Mouse (Mus musculus) neural tube, embryonic 11.5 days (tissue): ENCODE results near the gene Drd1. TPM values are rescaled to one million over a fixed set of nuclear protein-coding genes. Genes with fewer than 3 reads are reported as not detected.

Source experiments
- ATAC-seq: fragments of 200-750 bp; cut with Nextera tagmentation; 2 replicates; pipeline ENCODE4 v1.8.0; 2017; ENCODE audit warnings: moderate number of reproducible peaks, mild to moderate bottlenecking, moderate TSS enrichment, moderate library complexity; ENCODE audit not compliant: insufficient read depth, low FRiP score, low TSS enrichment
- DNase-seq: peaks from one replicate; pipeline ENCODE4 v3.0.0-alpha.2; 2015; ENCODE audit warnings: low spot score
- H3K27ac ChIP-seq: fragments of 300-500 bp; sonication (generic); 2 replicates; pipeline ENCODE4 v1.5.1; 2014; ENCODE audit warnings: low read depth, mild to moderate bottlenecking, low read length
- H3K27me3 ChIP-seq: fragments of 300-500 bp; sonication (generic); 2 replicates; pipeline ENCODE4 v1.6.1; 2014; ENCODE audit warnings: mild to moderate bottlenecking, low read length, mixed read lengths; ENCODE audit not compliant: control insufficient read depth, insufficient read depth
- H3K36me3 ChIP-seq: fragments of 300-500 bp; sonication (generic); 2 replicates; pipeline ENCODE4 v1.6.1; 2014; ENCODE audit warnings: mild to moderate bottlenecking, low read length, moderate library complexity, mixed read lengths; ENCODE audit not compliant: control insufficient read depth, insufficient read depth
- H3K4me1 ChIP-seq: fragments of 300-500 bp; sonication (generic); 2 replicates; pipeline ENCODE4 v1.6.1; 2014; ENCODE audit warnings: low read length, mixed read lengths; ENCODE audit not compliant: control insufficient read depth, insufficient read depth
- H3K4me2 ChIP-seq: fragments of 300-500 bp; sonication (generic); 2 replicates; pipeline ENCODE4 v1.6.1; 2014; ENCODE audit warnings: low read depth, mild to moderate bottlenecking, moderate library complexity
- H3K4me3 ChIP-seq: fragments of 300-500 bp; sonication (generic); 2 replicates; pipeline ENCODE4 v1.5.1; 2014; ENCODE audit warnings: low read depth, low read length
- H3K9ac ChIP-seq: fragments of 300-500 bp; sonication (generic); 2 replicates; pipeline ENCODE4 v1.6.1; 2014; ENCODE audit warnings: mild to moderate bottlenecking, low read length
- H3K9me3 ChIP-seq: fragments of 300-500 bp; sonication (generic); 2 replicates; pipeline ENCODE4 v1.6.1; 2016; ENCODE audit warnings: low read length; ENCODE audit not compliant: control insufficient read depth
- WGBS: fragments of 180-500 bp; shearing (Covaris S2); extraction: QIAGEN DNeasy Blood & Tissue Kit; methylation state at CpG from one replicate; pipeline ENCODE4 v1.1.7; 2014; 5-methylcytosine and 5-hydroxymethylcytosine counted together
- polyA plus RNA-seq: library from polyadenylated mRNA; unstranded; fragments of >200 nt; fragmentation: Nextera tagmentation; extraction: Ambion mirVana; gene quantifications from 2 replicates; pipeline ENCODE4 v1.2.1, GENCODE M21; 2014

Drd1 gene
- polyA plus RNA-seq, 1 experiment from 2014 or later: 0.73 TPM

DNA sequence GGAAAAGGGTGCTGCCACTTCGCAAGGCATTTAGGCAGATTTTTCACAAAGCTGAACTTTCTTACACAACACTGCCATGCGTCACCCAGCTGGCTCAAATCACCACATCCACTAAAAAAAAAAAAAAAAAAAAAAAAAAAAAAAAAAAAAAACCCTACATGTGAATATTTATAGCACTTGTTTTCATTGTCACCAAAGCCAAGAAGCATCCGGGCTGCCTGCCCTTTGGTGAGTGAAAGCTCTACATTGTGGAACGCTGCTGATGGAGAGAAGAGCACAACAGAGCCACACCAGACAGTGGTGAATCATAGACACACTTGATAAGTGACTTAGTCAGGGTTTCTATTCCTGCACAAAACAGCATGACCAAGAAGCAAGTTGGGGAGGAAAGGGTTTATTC lies 17.6 kb downstream of the Drd1 start:
- DNase-seq: no peak
- WGBS: 85% methylated on average over 4 of the region's 4 CpGs

GRCm38 (mm10) chr13:54035541-54035940 lies 20.0 kb downstream of the Drd1 start:
- H3K36me3 ChIP-seq: no peaks in the 10 kb centered on the region
- no peak overlapping the region for H3K27ac ChIP-seq
- no peak for ATAC-seq
- no peak overlapping the region for H3K4me3 ChIP-seq
- no peak for DNase-seq
- no peaks in the 10 kb centered on the region for H3K4me1 ChIP-seq
- 74% methylated on average over 1 of the region's 1 CpGs for WGBS
- H3K27me3 ChIP-seq: no peaks in the 10 kb centered on the region
- no peak overlapping the region for H3K9ac ChIP-seq
- H3K9me3 ChIP-seq: no peaks in the 10 kb centered on the region
- no peak overlapping the region for H3K4me2 ChIP-seq

More for the DNA sequence above, 17.6 kb downstream of the Drd1 start:
- no peak for ATAC-seq
- Histone ChIP-seq H3K36me3 (no peaks in the 10 kb centered on the region), H3K4me1 (no peaks in the 10 kb centered on the region), H3K27me3 (no peaks in the 10 kb centered on the region), H3K9ac (no peak overlapping the region), H3K4me3 (no peak overlapping the region), H3K9me3 (no peaks in the 10 kb centered on the region), H3K27ac (no peak overlapping the region), H3K4me2 (no peak overlapping the region)

GRCm38 (mm10) chr13:54033653-54034052 lies 21.9 kb downstream of the Drd1 start:
- ATAC-seq: no peak
- Histone ChIP-seq H3K27ac (no peak overlapping the region), H3K4me3 (no peak overlapping the region), H3K4me2 (no peak overlapping the region), H3K27me3 (no peaks in the 10 kb centered on the region), H3K36me3 (no peaks in the 10 kb centered on the region), H3K9ac (no peak overlapping the region), H3K9me3 (no peaks in the 10 kb centered on the region), H3K4me1 (no peaks in the 10 kb centered on the region)
- 86% methylated on average over 4 of the region's 4 CpGs for WGBS
- no peak for DNase-seq

DNA sequence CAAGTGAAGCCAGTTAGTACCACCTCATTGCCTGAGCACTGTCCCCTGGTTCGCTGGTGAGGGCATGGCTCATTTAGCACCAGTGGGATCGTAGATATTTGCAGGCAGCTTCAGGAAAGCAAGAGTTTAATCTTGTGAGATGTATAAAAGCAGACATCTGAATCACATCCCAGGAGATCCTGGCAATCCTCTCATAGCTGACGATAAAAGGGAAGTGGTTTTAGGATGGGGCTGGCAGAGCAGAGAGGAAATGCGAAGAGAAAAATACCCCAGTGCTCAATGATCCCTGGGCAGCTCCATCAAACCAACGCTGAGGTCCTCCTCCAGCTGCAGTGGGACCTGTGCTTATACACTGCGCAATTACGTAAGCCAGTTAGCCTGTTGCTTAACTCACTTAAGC lies 28.4 kb downstream of the Drd1 start:
- H3K36me3 ChIP-seq: no peaks in the 10 kb centered on the region
- H3K4me3 ChIP-seq: no peak overlapping the region
- H3K27me3 ChIP-seq: no peaks in the 10 kb centered on the region
- H3K9me3 ChIP-seq: no peaks in the 10 kb centered on the region
- no peak overlapping the region for H3K27ac ChIP-seq
- DNase-seq (no peak), ATAC-seq (no peak)
- 81% methylated on average over 7 of the region's 7 CpGs for WGBS
- no peaks in the 10 kb centered on the region for H3K4me1 ChIP-seq
- no peak overlapping the region for H3K9ac ChIP-seq
- no peak overlapping the region for H3K4me2 ChIP-seq

DNA sequence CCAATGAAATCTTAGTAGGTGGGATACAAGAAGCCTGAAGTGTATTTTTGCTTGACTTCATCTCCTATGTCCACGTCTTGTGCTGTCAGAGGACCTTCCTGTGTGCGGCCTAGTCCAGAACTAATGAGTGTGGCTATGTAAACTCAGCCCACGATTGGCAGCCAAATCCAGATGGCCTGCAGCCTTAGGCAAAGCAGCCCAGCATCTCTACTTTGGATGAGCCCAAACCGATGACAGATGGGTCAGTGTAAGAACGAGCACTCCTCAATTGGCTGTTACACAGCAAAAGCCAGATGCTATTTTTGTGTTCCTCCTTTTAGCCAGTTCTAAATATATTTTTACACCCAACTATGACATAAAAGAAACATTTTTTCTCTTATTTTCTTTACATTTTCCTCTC lies 32.2 kb downstream of the Drd1 start:
- H3K4me1 ChIP-seq: no peaks in the 10 kb centered on the region
- H3K9me3 ChIP-seq: no peaks in the 10 kb centered on the region
- H3K27me3 ChIP-seq: no peaks in the 10 kb centered on the region
- no peak overlapping the region for H3K4me2 ChIP-seq
- 63% methylated on average over 5 of the region's 5 CpGs for WGBS
- DNase-seq: no peak
- H3K4me3 ChIP-seq: no peak overlapping the region
- no peaks in the 10 kb centered on the region for H3K36me3 ChIP-seq
- H3K9ac ChIP-seq: no peak overlapping the region
- H3K27ac ChIP-seq: no peak overlapping the region
- ATAC-seq: no peak

DNA sequence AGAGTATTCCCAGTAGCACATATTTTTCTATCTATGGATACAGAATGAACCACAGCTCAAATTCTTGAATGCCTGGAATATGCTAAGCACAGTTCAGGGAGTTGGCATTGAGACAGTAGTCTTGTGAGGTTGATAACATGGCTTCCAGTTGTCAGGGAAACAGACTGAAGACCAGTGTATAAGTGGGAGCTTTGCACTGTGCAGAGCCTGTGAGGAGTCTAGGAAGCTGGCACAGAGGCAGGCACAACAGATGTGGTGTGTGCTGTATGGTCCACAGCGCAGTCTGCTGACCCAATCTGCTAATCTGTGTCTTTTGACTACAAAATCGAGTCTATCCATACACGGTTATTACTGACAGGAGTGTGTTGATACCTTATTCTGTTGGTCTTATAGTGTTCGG lies 46.8 kb downstream of the Drd1 start:
- WGBS: 90% methylated on average over 4 of the region's 4 CpGs

More for the DNA sequence above, 46.8 kb downstream of the Drd1 start:
- DNase-seq: no peak
- Histone ChIP-seq H3K4me2 (no peak overlapping the region), H3K9ac (no peak overlapping the region), H3K27me3 (no peaks in the 10 kb centered on the region), H3K36me3 (no peaks in the 10 kb centered on the region), H3K4me1 (no peaks in the 10 kb centered on the region), H3K9me3 (no peaks in the 10 kb centered on the region), H3K27ac (no peak overlapping the region), H3K4me3 (no peak overlapping the region)
- no peak for ATAC-seq

Other genes with a start within 250 kb of the Drd1 start
- gene Sfxn1, start 16.2 kb upstream of the Drd1 start, polyA plus RNA-seq: 83.0 and 87.7 TPM in 2 replicates
- not detected in 2 replicates for gene Hrh2, start 136.4 kb upstream of the Drd1 start, polyA plus RNA-seq